Mouse (Mus musculus) right cerebral cortex, postnatal 10 days (tissue): ENCODE data around the gene Fgfr2.
A peak's percentile ranks its signal among the peaks of the same experiment; 100 is the strongest.

Experiments used
- DNase-seq, 2 experiments: peaks; one replicate each; pipeline ENCODE4 v3.0.0; 2021; ENCODE audit warnings: low spot score in 2 of 2

Gene Fgfr2

DNA sequence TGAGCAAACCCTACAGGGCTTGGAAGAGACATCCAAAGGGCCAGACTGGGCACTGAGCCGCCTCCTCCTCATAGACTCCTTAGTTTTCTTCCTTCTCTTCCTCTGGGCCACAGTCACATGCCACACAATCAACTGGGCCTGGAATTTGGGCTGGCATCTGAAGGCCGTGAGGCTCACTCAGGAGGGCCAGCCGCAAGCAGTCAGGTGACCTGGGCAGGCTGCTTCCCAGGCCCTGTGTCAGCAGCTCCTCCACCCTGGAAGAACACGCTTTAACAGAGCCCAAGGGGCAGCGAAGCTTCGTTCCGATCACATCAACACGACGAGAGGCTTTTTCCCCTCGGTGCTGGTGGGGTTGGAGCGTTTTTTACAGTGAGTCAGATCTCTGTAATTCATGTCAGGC, 320.5 kb downstream of the Fgfr2 start:
- peak in 1 of 2 experiments; percentile 16 for DNase-seq

DNA sequence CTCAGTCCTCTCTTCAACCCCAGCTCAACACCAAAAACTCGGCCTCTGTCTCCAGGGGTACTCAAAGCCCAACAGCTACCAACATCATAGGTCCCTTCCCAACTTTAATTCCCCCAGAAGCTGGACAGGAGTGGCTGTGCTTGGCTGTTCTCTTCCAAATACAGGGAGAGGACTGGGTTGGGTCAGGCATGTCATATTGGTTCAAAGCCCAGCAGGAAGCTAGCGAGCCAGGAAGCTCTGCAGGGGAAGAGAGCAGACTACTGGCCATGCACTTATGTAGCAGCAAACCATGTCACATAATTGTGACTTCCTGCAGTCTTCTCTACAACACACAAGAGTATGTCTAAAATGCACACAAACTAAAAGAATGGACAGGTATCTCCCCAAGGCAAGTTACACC, 321.1 kb downstream of the Fgfr2 start:
- DNase-seq = no peak

DNA sequence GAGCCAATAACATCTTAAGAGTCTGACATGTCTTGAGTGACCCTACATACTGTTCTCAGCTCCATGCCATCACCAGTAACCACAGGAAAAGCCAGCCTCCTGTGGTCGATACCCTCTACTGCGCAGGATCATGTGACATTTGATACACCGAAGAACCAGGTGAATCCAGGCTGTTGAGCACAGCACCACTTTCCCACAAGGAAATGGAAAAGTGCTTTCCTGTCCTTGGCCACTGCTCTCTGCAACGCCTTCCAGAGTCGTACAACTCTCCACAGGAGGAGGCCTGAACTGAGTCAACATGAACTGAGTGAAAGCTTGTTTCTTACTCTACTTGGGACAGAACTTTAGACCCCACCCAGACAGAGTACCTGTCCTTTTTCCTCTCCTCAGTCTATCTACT, 321.6 kb downstream of the Fgfr2 start:
- peak in 1 of 2 experiments; percentile 9 for DNase-seq

DNA sequence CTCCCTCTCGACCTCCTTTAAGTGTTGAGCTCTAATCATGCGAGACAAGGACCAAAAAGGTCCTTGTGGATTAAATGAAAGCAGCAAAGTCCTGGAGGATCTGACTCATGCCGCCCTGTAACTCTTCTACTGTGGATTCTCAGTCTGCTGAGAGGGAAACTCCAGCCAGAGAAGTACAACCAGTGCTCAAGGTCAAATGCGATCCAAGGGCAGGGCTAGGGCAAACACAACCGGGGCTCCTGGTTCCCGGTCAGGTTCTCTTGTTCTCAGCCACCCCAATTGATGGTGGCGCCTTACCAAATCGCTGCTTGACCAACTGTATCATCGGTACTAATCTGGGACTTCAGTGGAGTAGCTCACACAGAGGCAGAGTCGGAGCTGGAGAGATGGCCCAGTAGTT, 322.3 kb downstream of the Fgfr2 start:
- peak in 1 of 2 experiments; percentile 18 for DNase-seq

DNA sequence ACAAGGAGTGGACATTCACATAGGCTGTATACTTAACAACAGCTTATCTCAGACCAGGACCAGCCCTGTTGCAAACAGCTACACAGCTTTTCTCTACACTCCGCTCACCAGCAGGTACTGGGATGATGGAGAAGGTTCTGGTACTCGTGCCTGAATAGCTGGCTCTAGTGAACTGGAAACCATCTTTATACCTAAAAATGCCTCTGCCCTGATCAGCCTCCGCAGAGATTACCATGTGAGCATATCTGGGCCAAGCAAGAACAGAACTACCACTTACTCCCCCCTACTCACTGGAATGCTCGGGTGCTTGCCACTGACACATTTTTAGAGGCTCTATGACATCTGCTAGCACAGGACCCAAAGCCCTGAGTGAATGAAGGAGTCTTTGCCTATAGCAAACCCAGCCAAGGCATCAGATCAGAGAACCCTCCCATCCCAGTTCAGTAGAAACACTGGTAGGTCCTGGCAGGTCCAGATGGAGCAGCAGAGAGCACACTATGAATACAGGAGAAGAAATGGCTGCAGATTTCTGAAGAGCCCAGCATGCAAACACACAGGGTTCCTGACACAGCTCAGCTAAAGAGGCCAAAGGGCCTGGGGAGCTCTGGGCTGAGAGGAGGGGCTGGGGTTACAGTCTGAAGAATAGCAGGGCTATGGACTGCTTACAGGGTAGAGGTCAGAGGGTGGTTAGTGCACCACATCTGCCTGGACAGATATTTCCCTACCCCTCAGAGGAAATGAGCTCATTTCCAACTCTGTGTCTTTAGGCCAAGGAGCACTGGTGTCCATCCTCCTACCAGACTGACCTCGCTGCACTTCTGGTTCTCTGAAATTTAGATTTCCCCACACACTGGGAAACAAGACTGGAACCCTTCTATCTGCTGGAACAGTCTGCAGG, 323.8 kb downstream of the Fgfr2 start:
- no peak for DNase-seq

DNA sequence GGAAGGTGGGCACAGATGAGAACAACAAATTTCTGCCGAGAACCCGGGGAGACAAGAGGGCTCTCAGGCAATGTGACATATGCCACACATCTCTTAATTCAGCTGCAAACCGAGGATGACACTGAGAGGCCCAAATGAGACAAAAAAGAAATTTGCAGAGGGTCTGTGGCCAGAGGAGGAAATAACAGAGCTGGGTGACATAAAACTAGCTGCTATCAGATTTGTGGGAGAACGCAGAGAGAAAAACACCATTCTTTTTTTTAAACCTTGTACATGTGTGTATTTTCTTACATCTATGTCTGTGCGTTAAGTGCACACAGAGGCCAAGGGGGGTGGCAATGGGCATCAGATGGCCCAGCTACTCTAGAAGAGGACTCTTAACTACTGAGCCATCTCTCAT, 328.0 kb downstream of the Fgfr2 start:
- DNase-seq = no peak

DNA sequence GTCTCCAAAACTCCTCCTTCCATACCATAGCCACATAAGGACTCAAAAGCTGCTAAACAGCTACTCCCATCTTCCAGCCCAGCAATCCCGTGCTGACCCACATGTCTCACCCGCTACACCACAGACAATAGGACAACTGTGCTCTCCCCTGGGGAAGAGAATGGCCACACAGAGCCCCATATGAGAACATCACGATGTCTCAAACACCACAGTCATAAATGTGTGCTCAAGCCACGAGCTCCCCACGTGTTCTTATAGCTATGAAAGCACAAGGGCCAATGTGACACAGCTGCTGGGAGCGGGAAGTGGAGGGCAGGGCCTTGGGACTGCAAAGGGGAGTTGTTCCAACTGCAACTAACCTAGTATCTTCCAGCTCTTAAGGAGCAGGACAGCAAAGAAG, 329.7 kb downstream of the Fgfr2 start:
- no peak for DNase-seq

DNA sequence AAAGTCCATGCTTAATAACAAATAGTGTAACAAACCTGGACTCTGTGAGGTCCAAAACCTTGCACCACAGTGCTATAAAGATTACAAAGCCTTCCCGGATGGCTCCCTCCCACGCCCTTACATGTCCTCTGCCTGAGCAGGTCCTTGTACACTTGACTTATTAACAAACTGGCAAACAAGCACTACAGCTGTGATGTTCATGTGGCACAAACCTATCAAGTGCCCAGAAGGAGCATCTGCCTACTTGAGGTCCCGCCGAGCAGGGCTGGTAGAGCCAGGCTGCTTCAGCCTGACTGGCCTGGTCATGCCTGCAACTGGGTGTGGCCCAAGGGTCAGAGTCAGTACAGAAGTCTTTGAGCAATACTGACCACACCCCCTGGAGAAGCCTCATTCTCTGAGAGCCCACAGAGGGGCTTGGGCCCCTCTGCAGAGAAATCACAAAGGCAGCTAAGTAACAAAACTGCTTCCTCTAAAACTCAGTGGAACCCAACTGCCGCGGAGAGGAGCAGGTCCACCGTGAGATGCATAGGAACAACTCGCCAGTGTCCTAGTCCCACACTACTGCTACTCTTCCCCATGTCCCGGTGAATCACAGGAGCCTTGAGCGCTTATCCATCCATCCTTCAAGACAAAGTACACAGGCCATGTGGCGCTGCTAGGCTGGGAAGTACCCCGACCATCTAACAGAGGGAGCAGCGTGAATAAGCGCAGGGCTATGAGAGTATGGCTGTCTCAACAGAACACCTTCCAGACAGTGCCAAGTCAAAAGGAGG, 332.5 kb downstream of the Fgfr2 start:
- no peak for DNase-seq

DNA sequence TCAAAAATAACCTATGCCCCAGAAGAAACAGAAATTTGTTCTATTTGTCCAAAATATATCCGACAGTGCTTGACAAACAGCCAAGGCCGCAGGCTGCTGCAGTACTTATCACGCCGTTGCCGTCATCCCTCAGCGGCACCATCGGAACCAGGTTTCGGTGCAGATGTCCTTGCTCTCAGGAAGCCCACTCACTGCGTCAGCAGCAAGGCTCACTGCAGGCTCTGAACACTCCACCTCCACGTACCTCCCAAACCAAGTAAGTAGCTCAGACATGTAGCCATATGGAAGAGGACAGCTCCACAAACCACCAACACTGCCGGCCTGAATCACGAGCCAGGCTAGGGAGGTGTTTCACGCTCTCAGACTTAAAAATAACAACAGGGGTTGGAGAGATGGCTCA, 334.3 kb downstream of the Fgfr2 start:
- peak; percentile 59 to 78 for DNase-seq

DNA sequence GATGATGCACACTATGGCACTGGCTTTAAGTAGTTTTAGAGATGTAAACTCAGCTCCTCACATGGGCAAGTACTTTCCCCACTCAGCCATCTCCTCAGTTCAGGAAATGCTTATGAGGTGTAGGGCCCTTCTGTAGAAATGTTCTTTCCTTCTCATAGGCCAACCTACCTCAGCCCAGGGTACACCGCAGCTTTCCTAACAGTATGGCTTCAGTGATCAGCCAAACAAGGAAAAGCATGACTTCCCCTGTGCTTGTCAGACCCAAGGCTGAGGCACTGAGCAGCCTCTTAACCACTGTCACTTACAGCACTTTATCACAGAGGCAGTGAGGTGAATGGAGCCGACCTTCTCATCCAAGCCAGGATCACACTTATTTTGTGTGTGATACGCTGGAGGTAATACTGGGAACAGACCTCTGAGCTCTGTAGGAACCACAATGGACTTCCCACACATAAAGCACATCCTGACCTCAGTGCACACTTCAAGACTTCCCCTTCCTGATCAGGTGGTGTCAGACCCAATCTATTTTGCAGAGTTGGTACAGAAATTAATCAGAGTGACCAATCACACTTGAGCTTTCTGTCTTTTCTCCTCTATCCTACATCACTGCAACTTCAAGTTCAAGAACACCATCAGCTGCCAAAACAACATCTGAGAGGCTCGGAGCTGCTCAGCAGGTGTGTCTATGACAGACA, 335.5 kb downstream of the Fgfr2 start:
- no peak for DNase-seq

DNA sequence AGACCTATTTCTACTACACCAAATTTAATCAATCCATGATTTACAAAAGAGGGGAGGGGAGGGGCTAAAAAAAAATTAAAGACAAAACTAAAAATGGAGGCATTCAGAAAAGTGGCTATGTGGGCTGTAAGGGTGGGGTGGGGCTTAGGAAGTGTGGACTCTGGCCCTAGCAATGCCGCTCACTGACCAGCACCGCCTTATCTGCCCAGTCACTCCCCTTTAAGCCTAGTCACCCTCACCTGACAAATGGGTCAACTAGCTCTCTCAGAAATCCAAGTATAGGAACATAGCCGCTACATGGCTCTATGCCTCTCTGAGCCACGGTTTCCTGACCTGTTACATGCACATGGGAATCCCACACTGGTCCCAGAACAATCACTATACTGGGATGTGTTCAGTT, 336.1 kb downstream of the Fgfr2 start:
- DNase-seq = no peak

DNA sequence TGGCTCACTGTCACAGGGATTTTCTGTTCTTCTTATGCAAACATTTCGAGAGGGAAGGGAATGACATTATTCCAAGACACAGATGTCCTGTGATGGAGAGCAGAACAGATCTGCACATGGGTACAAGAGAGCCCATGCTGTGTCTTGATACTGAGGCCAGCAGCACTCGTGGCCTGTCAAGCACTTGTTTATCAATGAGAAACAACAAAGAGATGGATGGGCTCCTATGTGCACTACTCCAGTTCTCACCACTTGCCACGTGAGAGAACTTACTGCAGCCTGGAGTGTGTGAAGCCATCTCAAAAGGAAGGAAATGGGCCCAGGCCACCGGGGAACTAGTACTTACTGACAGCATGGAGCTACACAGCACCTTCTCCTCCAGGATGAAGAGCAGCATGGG, 336.6 kb downstream of the Fgfr2 start:
- no peak for DNase-seq

DNA sequence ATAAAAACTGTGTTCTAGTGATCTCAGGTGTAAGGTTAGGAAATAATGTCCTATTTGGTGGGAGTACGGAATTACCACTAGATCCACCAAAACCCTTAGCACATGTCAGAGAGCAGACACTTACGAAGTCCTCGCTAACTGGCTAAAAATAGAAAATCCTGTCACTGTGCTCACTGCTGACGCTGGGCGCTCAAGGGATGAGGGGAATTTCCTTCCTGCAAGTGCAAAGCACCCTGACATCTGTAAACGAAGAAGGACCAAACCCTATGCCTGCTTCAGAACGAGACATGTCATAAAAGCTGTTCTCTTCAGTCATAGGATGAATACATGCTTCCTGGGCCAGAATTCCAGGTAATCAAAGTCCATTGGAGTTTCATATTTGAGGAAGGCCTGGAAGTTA, 337.1 kb downstream of the Fgfr2 start:
- DNase-seq = no peak

DNA sequence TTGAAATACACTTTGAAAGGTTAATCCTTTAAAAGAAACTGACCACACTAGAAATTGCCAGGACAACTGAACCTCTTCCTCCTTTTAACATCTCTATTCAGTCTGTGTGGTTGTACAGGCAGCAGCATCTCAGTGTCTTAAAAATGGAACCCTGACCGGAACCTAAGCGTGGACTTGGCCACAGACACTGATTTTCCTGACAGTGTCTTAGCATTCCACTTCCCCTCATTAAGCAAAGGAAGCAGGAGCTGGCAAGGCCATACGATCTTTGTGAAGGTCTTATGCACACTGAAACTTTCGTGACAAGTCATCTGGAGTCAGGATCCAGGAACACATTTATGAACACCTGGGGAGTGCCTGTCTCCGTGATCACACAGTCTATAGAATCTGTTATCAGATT, 339.0 kb downstream of the Fgfr2 start:
- no peak for DNase-seq

DNA sequence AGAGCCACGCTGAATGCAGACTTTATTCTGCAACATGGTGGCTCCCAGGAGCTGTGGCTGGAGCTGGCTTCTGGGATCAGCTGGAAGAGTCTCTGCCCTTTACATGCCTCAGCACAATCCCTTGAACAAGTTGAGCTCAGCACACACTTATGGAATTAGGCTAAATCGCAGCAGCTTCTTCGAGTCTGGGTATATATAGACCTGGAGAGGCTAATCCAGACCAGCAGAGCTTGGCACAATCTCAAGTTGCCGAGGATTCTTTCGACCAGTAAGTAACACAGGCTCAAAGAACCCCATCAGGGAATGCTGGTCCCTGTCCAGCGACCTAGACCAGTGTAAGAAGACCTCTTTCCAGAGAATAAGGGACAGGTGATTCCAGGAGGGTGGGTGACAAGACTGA, 341.3 kb downstream of the Fgfr2 start:
- DNase-seq = peak; percentile 45 to 59

DNA sequence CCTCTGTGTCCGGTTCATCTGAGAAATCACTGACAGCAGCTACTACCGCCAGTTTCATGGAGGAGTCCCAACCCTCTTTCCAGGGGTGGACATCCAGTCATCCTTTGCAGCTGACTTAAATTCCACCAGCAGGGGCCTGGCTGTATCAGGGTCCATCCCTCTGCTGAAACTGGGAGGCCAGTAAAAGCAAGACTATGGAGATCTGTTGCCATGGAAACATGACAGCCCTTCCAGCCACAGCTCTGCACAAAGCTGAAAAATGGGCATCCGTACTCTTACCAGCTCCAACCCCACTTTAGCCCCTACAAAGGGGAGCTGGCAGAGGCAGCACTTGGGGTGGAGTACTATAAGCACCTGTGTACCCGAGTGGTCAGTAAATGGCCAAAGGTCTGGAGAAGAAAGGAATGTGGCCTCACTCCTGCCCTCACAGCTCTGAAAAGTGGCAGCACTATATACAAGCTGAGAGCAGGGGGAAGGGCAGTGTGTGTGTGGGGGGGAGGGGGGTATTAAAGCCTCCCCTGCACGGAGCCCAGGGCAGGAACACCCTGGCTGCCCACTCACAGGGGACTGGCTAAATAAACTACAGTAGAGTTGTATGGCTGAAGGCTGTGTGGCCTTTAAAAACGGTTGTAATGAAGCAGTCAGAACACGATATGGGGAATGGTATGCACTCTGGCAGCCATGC, 341.9 kb downstream of the Fgfr2 start:
- peak; percentile 46 to 66 for DNase-seq

DNA sequence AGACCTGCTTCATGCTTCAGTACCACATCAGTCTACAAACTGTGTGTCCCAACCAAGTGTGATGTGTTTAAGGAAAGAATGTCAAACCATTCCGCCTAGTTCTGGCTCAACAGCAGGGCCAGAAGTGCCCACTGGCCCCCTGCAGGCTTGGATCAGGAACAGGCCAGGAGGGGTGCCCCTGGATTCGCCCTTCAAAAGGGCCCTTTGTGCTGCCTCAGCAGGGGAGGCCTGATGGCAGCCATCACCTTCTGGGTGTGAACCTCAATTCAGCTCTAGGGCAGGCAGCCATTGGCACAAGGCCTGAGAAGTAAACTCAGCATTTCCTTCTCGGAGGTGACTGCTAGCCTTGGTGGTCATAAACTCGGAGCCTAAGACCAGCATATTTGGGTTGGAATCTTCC, 342.5 kb downstream of the Fgfr2 start:
- DNase-seq = peak; percentile 39 to 46

DNA sequence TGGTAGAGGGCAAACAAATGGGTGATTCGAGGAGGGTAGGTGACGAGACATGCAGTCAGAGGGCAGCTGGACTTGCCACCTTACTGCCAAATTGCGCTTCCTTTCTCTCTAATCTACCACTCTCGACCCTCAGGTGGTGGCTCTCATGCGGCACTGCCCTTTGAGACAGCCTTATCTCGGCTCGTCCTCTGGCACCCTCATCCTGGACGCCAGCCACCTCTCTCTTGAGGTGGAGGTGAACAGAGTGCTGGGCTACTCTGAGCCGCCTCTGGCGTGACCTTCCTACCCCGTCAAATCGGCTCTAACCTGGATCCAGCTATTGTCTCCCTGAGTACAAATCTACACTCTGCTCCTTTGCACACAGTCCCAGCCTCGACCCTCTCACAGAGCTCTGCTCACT, 344.5 kb downstream of the Fgfr2 start:
- DNase-seq = no peak

DNA sequence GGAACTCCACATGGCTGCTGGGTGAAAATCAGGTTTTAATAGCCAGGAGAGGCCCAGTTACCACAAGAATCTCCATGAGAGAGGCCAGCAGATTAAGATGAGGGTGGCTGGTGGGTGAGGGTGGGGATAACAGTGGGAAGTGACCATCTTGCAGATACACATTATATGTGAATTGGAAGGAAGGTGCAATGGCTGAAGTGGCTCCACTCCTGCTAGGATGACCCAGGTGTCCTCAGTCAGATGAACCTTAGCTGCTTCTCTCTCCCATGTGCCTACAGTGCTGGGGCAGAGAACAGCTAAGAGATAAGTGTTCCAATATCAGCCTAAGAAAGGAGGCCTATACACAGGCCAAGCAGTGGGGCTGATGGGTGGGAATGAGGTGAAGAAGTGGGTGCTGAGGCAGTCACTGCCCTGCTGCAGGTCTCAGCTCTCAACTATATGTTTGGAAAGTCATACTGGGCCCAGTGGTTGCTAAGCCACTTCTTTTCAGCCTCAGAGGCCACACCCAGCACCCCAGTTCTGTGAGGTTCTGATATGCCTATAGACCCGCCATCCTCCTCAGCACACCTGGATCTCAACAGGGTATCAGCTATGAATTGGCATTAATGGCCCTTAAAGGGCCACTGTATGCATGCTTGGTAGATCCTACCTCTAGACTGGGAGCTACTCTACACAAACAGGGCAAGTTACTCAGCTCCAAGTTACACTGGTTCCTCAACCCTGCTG, 345.3 kb downstream of the Fgfr2 start:
- DNase-seq = no peak

DNA sequence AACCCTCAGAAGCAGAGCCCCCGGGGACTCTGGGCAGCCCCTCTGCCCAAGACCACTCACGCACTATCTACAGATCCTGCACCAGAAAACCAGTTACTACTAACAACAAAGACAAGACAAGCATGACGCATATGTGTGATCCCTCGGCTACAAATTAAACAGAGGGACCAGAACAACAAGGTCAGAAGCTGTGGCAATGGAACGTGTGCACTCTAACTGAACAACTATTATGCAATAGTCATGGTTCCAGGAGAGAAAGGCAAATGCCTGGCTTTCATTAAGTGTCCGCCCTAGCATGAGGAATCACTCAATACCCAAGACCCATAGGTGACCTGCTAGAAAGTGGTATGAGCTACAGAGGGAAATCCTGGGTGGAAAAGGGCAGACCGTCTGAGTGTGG, 346.0 kb downstream of the Fgfr2 start:
- no peak for DNase-seq
